Mouse (Mus musculus) WW6 (cell line): ENCODE results near the gene M6pr.
A peak's percentile ranks its signal among the peaks of the same experiment; 100 is the strongest.

Source experiments
- DNase-seq: peaks from one replicate; pipeline ENCODE4 v3.0.0-alpha.2; 2013; ENCODE audit warnings: low read depth, low spot score

Gene M6pr

DNA sequence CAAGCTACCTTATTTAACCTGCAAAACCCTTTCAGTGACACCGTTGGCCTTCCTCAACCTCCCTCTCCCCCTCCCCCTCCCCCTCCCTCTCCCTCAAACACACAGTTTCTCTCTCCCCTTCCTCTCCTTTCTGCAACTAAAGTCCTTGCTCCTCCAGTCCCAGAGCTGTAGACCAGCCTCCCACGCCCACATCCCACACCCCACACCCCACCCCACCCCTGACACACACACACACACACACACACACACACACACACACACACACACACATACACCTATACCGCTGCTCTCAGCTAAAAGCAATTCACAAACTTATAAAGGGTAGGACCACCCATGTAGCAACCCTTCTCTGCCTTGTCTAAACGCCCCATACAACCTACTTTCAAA lies 10.3 kb upstream of the M6pr start:
- DNase-seq, result no peak

DNA sequence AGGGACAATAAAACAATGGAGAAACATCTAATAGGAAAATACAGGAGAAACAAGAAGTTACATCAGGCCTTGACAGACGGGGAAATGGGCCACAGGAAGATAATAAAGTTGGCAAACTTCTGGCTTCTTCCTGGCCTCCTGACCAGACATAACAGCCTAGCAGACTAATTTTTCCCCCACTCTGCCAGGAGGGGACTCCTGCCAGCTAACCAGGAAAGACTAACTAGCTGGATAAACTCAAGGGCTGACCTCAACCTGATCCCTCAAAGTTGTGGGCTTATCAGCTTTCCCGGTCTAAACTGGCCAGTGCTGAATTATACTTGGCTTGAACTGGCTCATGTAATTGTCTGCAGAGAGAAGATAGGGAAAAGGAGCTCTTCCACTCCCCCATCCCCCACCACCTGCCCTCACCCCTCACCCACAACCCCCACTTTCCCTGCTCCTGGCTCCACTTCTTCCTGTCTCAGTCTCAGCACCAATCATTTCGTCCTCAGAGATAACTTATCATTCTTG lies 8.8 kb upstream of the M6pr start:
- DNase-seq, result no peak

DNA sequence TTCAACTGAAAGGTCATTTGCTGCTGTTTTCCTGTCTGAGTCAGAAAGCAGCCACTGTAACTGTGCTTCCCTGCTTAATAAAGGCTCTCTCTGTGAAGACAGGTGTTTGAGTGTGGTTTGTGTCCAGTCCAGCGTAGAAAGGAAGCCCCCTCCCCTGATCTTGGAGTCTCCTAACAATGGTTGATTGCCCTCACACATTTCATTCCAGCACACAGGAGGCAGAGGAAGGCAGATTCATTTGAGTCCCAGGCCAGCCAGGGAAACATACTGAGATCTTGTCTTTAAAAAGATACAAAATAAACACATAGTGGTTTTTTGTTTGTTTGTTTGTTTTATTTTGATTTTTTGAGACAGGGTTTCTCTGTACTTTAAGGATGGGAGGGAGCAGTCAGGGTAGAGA lies 6.4 kb upstream of the M6pr start:
- DNase-seq, result no peak

DNA sequence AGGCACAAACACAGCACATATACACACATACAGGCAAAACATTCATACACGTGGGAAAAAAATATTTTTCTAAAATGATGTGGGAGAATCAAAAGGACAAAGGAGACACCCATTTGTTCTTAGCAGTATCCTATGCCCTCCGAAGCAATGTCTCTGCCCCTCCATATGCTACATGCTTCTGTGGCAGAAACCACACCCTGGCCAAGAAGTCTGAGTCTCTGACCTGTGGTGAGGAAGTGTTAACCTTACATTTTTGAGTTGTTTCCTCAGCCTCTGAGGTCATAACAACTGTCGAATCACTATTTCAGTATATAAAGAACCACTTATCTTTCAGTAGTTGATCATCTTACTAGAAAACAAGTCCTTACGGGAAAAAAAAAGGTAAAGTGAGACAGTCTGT lies 5.9 kb upstream of the M6pr start:
- DNase-seq, result no peak

DNA sequence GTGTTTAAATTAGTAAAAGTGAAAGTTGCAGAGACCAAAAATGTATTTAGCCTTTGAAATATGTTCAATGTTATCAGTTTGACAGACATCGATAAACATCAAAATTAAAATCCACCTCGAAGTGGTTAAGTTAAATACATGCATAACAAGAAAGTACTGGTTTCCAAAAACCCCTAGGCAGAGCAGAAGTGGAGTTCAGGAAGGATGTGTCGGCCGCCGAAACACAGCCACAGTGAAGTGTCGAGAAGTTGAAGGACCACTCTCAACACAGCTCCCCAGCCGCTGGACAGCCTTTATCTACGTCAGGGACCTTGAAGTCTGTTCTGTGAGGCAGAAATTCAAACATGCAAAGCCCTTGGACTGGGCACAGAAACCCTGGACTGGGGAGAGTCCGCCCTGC lies 5.0 kb upstream of the M6pr start:
- no peak for DNase-seq

- peak; percentile 81 for DNase-seq
Measured at GRCm38 (mm10) chr6:122304355-122304754, 4.2 kb upstream of the M6pr start.

DNA sequence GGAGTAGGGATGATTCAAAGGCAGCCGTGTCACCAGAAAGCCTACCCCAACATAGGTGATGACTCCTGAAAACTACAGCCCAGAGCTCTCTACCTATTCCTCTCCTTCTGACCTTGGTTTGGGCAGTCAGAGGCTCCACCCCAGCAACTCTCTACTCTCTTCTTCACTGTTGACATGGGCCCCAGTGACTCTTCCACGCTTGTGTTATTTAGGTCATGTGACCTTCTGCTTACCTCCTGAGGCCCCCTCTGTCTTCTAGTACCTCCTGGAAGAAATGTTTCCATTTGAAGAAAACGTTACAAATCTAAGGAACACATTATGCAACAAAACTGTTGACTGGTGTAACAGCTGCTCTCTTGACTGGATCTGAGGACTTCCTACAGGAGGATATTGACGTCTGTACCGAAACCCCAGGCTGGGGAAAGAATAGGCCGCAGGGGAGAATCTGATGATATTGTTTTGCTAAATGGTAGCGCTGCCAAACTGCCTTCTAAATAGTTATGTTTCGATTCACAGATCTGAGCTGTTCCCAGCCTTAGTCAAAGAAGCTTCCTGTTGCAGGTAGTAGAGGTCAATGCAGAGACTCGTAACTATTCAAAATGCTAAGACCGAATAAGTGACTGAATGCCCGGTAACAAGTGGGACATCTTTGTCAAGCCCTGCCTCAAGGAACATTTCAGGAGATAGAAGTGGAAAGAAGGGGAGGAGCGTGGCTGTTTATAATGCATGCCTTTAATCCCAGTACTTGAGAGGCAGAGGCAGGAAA lies 3.5 kb upstream of the M6pr start:
- DNase-seq, result no peak

DNA sequence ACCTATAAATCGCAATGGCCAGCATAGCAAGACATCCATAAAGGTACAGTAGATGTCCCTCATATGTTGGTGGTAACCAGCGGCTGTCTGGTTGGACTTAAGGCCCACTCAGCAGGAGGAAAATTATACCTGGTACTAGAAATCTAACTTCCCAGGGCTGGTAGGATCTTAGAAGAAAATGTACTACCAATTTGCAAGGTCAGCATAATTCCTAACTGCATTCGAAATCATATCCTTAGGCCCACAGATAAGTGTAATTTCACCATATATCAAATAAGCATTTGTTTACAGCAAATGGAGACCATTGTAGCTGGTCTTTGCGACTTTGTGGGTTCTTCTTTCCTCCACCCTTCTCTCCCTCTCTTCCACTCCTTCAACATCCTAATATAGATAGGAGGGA lies 1.8 kb upstream of the M6pr start:
- DNase-seq, result no peak

GRCm38 (mm10) chr6:122308136-122308504 lies 400 bp upstream of the M6pr start:
- no peak for DNase-seq

DNA sequence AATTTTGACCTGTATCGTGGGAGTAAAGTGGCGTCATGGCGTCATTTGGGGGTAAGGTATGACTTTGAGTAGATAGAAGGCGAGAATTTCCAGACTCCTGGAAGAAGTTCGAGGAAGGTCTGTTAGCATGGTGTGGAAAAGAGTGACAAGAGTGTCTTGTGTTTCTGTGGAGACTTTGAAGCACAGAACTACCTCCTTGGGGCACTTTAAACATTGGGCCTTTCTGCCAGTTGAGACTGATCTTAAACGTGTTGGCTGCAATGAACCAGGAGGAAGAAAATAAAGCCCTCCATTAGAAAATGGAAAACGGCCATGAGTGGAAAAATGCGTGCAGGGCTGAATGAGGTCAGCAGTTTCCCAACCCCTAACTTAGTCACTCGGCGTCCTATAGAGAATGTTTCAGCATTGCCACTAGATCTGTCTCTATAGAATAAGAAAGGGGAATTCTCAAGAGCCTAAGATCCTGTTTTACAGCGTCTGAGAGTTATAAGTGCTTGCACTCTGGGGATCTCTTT lies 983 bp downstream of the M6pr start:
- no peak for DNase-seq

DNA sequence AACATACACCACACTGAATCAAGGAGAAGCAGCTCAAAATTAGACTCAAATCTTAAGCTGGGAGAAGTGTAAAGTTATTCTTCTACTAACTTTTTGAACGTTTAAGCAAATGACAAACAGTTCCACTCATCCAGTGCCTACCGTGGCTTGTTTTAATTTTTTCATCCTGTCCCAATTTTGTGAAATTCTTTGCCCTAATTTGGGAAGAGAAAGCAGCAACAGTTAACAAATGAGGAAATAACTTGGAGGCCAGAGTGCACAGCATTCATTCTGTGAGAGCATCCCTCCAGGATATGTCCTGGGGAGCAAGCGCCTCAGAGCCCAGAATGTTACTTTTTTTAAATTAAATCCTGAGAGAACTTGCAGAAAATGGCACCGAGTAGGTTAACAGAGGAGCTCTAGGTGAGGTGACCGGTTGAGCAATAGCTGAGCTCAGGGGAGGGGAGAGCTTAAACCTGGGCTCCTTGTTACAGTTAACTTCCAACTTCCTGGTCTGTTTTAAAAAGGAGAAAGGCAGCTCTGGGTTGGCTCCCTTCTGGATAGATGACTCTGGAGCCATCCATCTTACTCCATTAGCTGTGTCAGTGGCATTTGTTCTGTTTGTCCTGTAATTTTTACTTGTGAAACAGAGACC lies 1.8 kb downstream of the M6pr start:
- no peak for DNase-seq

DNA sequence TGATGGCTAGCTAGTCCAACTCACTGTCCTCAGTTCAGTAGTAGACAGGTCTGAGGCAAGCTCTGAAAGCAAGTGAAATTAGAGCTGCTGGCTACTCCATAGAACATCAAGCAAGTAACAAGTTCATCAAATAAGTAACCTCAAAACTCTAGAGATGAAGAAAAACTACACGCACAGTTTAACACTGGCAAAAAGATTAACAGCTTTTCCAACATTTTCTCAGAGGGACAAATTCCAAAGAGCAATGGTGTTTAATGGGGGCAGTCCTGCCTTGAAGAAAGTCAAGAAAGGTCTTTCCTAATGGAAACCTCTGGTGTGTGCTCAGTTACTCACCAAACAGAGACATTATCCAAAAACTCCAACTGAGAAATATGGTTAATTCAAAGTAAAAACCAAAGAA lies 10.2 kb downstream of the M6pr start:
- no peak for DNase-seq

DNA sequence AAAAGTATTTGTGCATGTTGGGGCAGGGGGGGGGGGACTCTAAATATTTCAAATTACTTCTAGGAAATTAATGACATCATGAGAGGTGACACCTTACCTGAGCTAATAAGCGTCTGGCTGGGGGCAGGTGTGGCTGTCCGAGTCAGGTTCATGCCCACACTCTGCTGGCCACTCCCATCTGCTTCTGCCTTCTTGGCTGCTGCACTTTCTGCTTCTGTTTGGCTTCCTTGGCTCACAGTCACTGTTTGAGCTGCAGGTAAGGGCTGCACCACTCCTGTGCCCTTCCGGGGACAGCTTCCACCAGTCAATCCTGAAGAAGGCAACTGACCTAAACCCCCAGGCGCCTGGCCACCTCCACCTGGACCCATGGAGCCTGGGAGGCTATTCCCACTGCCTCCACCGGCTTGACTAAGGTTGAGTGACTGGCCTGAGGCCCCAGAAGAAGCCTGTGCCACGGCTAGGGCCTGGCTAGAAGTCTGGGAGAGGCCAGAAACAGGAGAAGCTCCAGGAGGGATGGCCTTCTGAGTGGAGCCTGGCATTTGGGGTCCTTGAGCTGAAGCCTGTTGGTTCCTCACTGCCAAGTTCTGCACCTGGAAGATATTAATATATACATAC lies 16.9 kb downstream of the M6pr start:
- DNase-seq, result no peak

DNA sequence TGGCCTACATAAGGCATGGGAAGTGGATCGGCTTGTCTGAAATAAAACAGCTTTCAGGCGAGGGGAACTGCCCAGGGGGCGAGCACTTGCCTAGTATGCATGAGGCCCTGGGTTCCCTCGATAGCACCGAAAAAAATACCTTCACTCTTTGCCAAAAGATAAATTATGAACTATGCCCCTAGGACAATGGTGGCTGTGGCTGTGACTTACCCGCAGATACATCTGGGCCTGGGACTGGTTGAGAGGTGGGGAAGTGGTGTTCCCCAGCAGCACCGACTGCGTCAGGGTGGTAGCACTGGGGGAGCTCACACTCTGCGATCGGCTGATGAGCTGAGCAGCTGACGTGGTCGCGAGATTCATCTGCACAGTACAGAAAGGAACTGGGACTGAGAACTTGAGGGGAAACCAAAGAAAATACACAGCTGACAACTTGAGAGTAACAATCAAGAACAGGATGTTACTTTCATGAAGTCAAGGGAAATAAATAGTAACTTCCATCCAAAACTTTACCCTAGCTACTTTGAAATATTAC lies 24.6 kb downstream of the M6pr start:
- no peak for DNase-seq

DNA sequence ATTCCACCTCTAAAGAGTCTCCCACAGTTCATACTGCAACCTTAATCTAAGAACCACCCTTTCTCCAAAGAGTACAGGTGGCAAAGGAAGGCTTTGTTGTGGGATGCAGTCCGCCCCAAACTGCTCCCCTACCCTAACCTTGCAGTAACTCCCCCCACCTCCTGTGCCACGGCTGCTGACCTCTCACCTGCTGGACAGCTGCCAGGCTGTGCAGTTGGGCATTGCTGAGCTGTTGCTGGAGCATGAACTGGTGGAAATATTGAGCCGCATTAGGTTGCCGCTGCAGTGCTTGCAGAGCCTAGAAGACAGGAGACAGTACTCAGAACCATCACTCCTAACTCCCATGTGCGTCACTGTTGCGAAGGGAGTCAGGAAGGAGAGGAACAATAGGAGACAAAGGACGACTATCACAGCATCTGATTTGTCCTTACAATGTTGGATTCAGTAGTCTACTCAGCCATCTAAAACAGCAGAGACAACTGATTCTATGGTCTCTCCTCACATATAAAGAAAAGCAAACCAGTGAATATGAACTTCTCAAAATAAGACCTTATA lies 26.3 kb downstream of the M6pr start:
- DNase-seq, result no peak

GRCm38 (mm10) chr6:122337546-122337945 lies 29.0 kb downstream of the M6pr start:
- DNase-seq, result no peak

DNA sequence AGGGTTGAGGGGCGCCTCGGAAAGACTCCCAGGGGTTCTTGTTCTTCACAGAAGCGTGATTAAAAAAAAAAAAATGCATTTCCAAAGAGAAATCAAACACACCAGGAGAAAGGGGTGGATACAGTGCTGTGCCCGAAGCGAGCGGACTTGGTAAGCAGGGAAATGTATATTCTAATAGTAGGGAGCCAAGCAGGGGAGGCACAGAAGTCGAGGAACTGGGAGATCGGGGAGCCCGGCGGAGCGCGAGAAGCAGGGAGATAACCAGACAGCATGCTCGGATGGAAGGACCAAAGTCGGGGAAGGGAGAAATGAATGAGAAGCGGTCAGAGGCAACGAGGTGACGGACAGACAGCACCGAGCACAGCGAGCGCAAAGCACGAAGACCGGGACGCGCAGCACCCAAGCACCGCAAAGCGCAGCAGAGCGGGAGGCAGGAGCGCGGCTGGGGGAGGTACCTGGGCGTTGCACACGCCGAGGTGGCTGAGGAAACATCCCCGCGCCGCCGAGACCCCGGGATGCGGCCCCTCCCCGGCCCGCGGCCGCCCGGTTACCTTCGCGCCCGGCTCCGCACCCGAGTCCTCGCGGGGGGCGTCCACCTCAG lies 30.6 kb downstream of the M6pr start:
- DNase-seq, result peak; percentile 54

DNA sequence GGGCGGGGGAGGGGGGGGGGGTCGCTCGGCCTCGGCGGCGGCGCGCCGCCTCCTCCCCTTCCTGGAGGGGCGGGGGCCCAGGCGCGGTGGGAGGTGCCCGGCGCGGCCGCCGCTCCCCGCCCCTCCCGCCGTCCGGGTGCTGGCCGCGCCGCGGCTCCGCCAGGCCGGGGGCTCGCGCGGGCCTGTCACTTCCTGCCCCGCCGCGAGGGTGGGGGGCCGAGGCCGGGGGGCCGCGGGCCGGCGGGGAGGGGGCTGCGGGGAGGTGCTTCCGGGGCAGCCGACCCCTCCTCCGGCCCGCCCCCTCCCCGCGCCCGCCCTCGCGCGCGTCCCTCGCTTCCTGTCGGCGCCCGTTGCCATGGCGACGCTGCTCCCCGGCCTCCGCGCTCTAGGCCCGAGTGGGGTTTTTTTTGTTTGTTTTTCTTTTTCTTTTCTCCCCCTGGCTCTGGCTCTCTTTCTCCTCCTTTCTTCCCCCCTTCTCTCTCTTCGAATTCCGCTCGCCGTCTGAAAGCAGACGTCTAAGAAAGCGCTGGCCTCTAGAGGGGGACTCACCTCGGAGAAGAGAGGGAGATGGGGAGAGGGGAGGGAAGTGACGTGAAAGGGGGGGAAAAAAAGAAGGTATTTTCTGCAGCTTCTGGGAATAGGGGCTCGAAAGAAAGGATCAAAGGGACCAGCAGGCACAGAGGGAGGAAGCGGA lies 31.3 kb downstream of the M6pr start:
- peak; percentile 77 for DNase-seq

DNA sequence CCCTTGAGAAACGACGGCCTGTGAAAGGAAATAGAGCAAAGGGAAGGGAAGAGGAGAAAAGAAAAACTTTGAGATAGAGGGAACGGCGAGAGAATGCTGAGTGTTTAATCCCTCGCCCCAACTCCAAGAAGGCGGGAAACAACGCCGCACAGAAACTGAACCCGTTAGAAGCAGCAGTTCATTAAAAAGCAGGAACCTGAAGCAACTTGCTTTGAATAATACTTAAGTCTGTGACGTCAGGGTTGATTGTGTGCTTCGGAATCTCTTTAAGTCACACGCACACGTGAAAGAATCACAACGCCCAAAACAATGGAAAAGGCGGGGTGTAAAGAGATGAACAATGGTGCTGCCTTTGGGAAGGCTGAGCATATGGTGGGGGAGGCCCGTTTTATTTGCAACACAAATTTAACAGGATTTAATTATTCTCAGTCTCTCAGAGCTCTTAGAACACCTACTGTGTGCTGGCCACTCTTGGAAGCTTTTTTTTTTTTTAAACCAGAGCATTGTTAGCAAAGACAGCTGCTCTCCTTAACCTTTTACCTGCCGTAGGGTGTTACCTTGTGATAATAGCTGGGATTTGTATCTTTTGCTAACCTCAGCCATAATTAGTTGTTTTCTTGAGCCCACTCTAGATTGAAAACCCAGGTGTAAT lies 32.0 kb downstream of the M6pr start, which contains the start of gene Phc1:
Gene Phc1, minus strand, starts transcription at position 213 of the 652 bp plus-strand sequence.
- peak; percentile 87 for DNase-seq

GRCm38 (mm10) chr6:122341038-122341810 lies 32.7 kb downstream of the M6pr start:
- peak; percentile 73 for DNase-seq
